Mouse (Mus musculus) liver, adult (tissue): ENCODE measurements around the gene Cpsf6.
A peak's percentile ranks its signal among the peaks of the same experiment; 100 is the strongest.

Experiments used
- GATA4 ChIP-seq: IDR thresholded peaks from 2 replicates; pipeline ENCODE4 v1.6.1; 2014; ENCODE audit warnings: mild to moderate bottlenecking, low read length; ENCODE audit not compliant: insufficient replicate concordance

Gene Cpsf6

GRCm38 (mm10) chr10:117375841-117376579 is 3.8 kb downstream of the Cpsf6 start:
- no peak for TF ChIP-seq GATA4

GRCm38 (mm10) chr10:117375163-117375562 is 4.7 kb downstream of the Cpsf6 start:
- TF ChIP-seq GATA4 = no peak

- no peak for TF ChIP-seq GATA4
Measured at GRCm38 (mm10) chr10:117363106-117363505, 16.7 kb downstream of the Cpsf6 start.

- no peak for TF ChIP-seq GATA4
Measured at GRCm38 (mm10) chr10:117358891-117359290, 20.9 kb downstream of the Cpsf6 start.

- peak; percentile 62; the same call in 1 of the 2 replicates for TF ChIP-seq GATA4
Measured at GRCm38 (mm10) chr10:117343000-117343399, 36.8 kb downstream of the Cpsf6 start.

- TF ChIP-seq GATA4 = no peak
Measured at GRCm38 (mm10) chr10:117342406-117342805, 37.4 kb downstream of the Cpsf6 start.

GRCm38 (mm10) chr10:117341029-117341428 is 38.8 kb downstream of the Cpsf6 start:
- TF ChIP-seq GATA4 = no peak

- no peak for TF ChIP-seq GATA4
Measured at GRCm38 (mm10) chr10:117339241-117339640, 40.6 kb downstream of the Cpsf6 start.

GRCm38 (mm10) chr10:117337946-117338345 is 41.9 kb downstream of the Cpsf6 start:
- no peak for TF ChIP-seq GATA4

- no peak for TF ChIP-seq GATA4
Measured at GRCm38 (mm10) chr10:117335649-117336048, 44.2 kb downstream of the Cpsf6 start.

GRCm38 (mm10) chr10:117330521-117330920 is 49.3 kb downstream of the Cpsf6 start:
- no peak for TF ChIP-seq GATA4

- TF ChIP-seq GATA4 = no peak
Measured at GRCm38 (mm10) chr10:117323782-117324181, 56.0 kb downstream of the Cpsf6 start.

GRCm38 (mm10) chr10:117322630-117323029 is 57.2 kb downstream of the Cpsf6 start:
- TF ChIP-seq GATA4 = no peak

- TF ChIP-seq GATA4 = no peak
Measured at GRCm38 (mm10) chr10:117320571-117320981, 59.2 kb downstream of the Cpsf6 start.

GRCm38 (mm10) chr10:117316391-117316790 is 63.4 kb downstream of the Cpsf6 start:
- TF ChIP-seq GATA4 = no peak

GRCm38 (mm10) chr10:117313133-117313532 is 66.7 kb downstream of the Cpsf6 start:
- no peak for TF ChIP-seq GATA4

GRCm38 (mm10) chr10:117312168-117312567 is 67.6 kb downstream of the Cpsf6 start:
- no peak for TF ChIP-seq GATA4
